Mouse (Mus musculus) kidney, adult 2 months (tissue): ENCODE results near the gene Lhfp. TPM values are rescaled to one million over a fixed set of nuclear protein-coding genes. Genes with fewer than 3 reads are reported as not detected.

Source experiments
- DNase-seq: peaks from one replicate; pipeline ENCODE4 v3.0.0; 2021
- H3K27ac ChIP-seq: fragments of 200-500 bp; 2 replicates; pipeline ENCODE4 v1.5.1; 2012; ENCODE audit warnings: low read depth, low read length, control low read depth, inconsistent platforms; ENCODE audit not compliant: insufficient read depth
- H3K27me3 ChIP-seq: fragments of 200-500 bp; replicated peaks from 2 replicates; pipeline ENCODE4 v1.6.1; 2012; ENCODE audit warnings: mild to moderate bottlenecking, moderate library complexity, low read length, inconsistent platforms; ENCODE audit not compliant: control insufficient read depth, insufficient read depth
- H3K36me3 ChIP-seq: fragments of 200-500 bp; 2 replicates; pipeline ENCODE4 v1.6.1; 2012; ENCODE audit warnings: mild to moderate bottlenecking, moderate library complexity, low read length, inconsistent platforms; ENCODE audit not compliant: control insufficient read depth, insufficient read depth
- H3K4me1 ChIP-seq: fragments of 200-500 bp; 2 replicates; pipeline ENCODE4 v1.6.1; 2011; ENCODE audit warnings: low read length; ENCODE audit not compliant: control insufficient read depth, insufficient read depth
- H3K4me3 ChIP-seq: fragments of 200-500 bp; 2 replicates; pipeline ENCODE4 v1.5.1; 2011; ENCODE audit warnings: mild to moderate bottlenecking, low read depth, low read length, control low read depth; ENCODE audit not compliant: insufficient read depth
- CTCF ChIP-seq: fragments of 200-500 bp; conservative IDR thresholded peaks from 2 replicates; pipeline ENCODE4 v1.5.1; 2011; ENCODE audit warnings: low read depth, mild to moderate bottlenecking, control low read depth, low read length, moderate library complexity, mixed read lengths; ENCODE audit not compliant: insufficient read depth, insufficient read length
- POLR2A ChIP-seq: fragments of 200-500 bp; IDR thresholded peaks from one replicate; pipeline ENCODE4 v1.6.1; 2011; ENCODE audit warnings: low read depth, low read length, control low read depth
- WGBS: fragments of 180-500 bp; shearing (Covaris S2); methylation state at CpG from one replicate; pipeline ENCODE4 v1.1.7; 2018; 5-methylcytosine and 5-hydroxymethylcytosine counted together
- polyA plus RNA-seq: library from polyadenylated mRNA; depleted of rRNA; stranded (reverse); fragments of >200 nt; gene quantifications from 2 replicates; pipeline ENCODE4 v1.2.3, GENCODE M21; 2012; rRNA removed

Gene Lhfp
- 43.7 and 47.7 TPM in 2 replicates for polyA plus RNA-seq

DNA sequence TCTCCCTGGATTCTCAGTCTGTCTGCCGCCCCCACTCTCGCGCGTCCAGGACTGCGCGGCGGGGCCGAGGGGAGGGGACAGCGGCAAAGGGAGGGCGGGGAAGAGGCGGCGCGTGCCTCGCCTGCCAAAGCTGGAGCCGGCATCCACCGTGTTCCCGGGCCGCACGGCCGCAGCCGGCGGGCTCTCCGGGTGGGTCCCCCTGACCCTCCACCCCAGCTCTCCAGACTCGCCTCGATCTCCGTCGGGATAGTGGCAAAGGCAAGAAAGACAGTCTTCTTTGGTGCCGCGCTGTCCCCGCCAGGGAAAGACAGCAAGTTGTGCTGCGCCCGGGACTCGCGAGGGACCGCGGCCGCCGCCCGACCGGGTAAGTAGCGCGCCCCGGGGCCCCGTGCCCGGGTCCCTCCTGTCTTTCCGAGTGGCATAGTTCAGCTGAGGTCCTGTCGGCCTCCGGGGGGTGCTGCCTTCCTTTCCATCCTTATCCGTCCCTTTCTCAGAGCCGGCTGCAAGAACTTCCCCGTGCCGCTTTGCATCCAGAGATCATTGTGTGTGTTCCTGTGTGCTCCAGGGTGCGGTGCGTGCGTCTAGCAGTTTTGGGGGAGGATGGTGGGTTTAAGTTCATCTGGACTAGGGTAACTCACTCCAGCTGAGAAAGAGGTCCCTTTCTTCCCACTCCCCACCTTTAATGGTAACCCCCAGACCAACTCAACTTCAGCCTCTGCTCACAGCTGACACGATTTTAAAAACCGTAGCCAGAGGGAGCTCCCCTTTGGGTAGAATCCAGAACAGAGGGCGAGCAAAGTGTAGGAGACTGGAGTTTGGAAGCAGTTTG, at the start of gene Lhfp:
TSS of gene Lhfp (plus strand) at position 118 of the 829 bp plus-strand sequence.
- Histone ChIP-seq H3K27me3 (no peaks in the 10 kb centered on the region), H3K36me3 (no peaks in the 10 kb centered on the region), H3K27ac (no peak within 1 kb of the TSS), H3K4me1 (no peaks in the 10 kb centered on the region), H3K4me3 (peak within 1 kb of the TSS; percentile 54)
- peak; percentile 52 for DNase-seq
- 1% methylated on average over 58 of the region's 58 CpGs for WGBS
- TF ChIP-seq POLR2A = no peak
- TF ChIP-seq CTCF = 0 out of 2 replicates have a peak, but pooled peaks have one; percentile 6

DNA sequence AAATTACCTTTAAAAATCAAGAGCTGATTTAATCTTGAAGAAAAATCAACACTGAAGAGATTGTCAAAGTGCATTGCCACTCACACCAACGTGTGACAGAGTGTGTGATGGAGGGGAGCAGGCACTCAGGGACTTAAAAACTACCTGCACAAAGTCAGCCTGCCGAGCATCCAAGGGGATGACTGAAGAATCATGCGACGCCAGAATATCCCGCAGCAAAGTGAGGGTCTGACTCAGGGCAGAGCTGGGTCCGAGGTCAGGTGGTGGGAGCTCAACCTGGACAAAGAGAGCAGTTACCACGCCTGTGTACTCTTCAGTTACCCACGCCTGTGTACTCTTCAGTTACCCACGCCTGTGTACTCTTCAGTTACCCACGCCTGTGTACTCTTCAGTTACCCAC, 48.0 kb upstream of the Lhfp start:
- TF ChIP-seq POLR2A (no peak), CTCF (no peak)
- H3K4me1 ChIP-seq = no peaks in the 10 kb centered on the region
- H3K27ac ChIP-seq = no peak overlapping the region
- H3K36me3 ChIP-seq = peaks cover 10% of the 10 kb centered on the region
- no peak for DNase-seq
- no peaks in the 10 kb centered on the region for H3K27me3 ChIP-seq
- WGBS = 92% methylated on average over 10 of the region's 10 CpGs
- no peak overlapping the region for H3K4me3 ChIP-seq

DNA sequence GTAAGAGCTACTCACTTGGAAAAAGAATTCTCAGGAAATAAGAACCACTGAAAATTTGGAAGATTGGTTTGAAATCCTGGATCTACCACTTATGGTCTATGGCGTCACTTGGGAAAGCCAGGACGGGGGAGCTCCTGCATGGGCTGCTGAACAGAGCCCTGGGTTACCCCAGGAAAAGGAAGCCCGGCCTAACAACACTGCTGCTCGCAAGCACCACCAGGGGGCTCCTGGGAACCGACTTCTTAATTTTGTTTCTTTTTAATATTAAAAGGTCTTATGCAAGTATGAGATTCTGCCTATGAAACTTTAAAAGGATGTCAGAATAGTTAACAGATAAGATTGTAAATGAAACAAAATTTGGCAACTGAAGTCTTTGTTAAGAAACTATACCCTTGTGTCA, 46.7 kb upstream of the Lhfp start:
- Histone ChIP-seq H3K4me1 (no peaks in the 10 kb centered on the region), H3K27ac (no peak overlapping the region), H3K27me3 (no peaks in the 10 kb centered on the region), H3K36me3 (peaks cover 8% of the 10 kb centered on the region), H3K4me3 (no peak overlapping the region)
- DNase-seq = no peak
- WGBS = 74% methylated on average over 5 of the region's 5 CpGs
- no peak for TF ChIP-seq CTCF
- no peak for TF ChIP-seq POLR2A

DNA sequence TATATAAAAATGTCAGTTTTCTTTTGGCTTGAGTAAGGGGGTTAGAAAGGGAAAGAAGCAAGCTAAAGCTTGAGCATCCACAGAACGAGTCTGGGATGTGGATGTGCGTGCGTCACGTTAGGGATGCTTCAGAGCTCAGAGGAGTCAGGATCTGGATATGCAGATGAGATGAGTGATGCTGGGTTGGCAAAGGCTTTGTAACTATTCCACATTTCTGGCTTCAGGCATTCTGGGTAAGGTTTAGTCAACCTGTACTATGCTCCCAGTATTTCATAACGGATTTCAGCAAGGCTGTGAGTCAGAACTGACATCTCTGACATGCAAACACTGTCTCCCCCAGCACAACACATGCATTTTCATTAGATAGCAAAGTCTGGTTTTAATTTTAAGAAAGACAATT, 44.7 kb upstream of the Lhfp start:
- H3K4me1 ChIP-seq = no peaks in the 10 kb centered on the region
- no peak for DNase-seq
- no peak overlapping the region for H3K27ac ChIP-seq
- H3K36me3 ChIP-seq = peaks cover 5% of the 10 kb centered on the region
- no peak for TF ChIP-seq POLR2A
- no peak for TF ChIP-seq CTCF
- WGBS = 94% methylated on average over 5 of the region's 5 CpGs
- no peak overlapping the region for H3K4me3 ChIP-seq
- no peaks in the 10 kb centered on the region for H3K27me3 ChIP-seq

DNA sequence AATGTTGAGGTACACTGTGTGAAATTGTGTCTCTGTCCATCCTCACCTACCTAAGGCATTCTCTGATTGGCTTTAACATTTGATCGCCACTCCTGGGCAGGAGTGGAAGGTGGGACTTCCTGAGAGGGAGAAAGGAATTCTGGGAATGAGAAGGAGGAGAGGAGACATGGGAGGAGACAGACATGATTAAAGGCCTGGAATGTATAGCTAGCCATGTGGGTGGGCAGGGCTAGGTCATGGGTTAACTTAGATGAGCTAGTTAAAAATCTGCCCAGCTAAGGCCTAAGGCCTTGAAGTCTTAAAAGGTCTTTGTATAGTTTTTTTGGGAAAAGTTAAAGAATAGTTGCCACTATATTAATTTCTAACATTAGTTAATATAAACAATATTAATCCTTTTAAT, 43.9 kb upstream of the Lhfp start:
- no peak overlapping the region for H3K27ac ChIP-seq

DNA sequence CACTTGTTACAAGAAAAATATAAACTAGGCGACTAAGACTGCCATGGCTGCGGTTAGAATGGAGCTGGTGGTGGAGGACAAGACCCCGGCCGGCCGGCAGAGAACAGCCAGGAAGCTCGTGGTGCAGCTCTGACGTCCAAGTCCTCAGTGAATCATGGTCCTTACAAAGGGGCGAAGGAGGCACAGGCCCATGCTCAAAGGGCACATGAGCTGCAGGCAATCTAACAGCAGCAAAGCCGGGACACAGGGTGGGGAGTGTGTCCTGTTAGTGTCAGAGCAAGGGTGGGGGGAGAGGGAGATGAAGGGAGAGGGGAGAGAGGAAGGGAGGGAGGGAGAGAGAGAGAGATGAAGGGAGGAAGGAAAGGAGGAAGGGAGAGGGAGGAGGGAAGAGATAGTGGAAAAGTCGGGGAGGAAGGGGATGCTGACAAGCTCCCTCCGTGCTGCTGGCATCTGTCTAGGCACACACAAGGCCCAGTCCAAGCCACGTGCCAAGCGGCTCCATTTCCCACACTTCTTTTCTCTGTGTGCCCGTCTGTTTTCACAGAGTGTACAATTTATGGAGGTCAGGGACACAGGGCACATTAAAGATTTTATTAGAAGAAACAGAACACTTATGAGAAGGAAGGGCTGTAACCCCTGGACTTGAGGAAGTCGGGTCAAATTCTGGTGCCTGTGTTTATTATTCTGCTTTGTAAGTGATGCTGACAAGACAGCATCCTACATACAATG, 42.1 kb upstream of the Lhfp start:
- no peaks in the 10 kb centered on the region for H3K27me3 ChIP-seq
- DNase-seq = peak; percentile 54
- 56% methylated on average over 15 of the region's 15 CpGs for WGBS
- no peaks in the 10 kb centered on the region for H3K4me1 ChIP-seq
- TF ChIP-seq POLR2A (no peak), CTCF (no peak)
- H3K4me3 ChIP-seq = no peak overlapping the region
- H3K27ac ChIP-seq = peak overlapping the region; percentile 30; the same call in 1 of the 2 replicates
- peaks cover 3% of the 10 kb centered on the region for H3K36me3 ChIP-seq

More for the DNA sequence above, 43.9 kb upstream of the Lhfp start:
- Histone ChIP-seq H3K27me3 (no peaks in the 10 kb centered on the region), H3K4me1 (no peaks in the 10 kb centered on the region), H3K36me3 (peaks cover 3% of the 10 kb centered on the region), H3K4me3 (no peak overlapping the region)
- no peak for DNase-seq
- no peak for TF ChIP-seq POLR2A
- TF ChIP-seq CTCF = no peak
- WGBS = 86% methylated on average over 1 of the region's 1 CpGs

DNA sequence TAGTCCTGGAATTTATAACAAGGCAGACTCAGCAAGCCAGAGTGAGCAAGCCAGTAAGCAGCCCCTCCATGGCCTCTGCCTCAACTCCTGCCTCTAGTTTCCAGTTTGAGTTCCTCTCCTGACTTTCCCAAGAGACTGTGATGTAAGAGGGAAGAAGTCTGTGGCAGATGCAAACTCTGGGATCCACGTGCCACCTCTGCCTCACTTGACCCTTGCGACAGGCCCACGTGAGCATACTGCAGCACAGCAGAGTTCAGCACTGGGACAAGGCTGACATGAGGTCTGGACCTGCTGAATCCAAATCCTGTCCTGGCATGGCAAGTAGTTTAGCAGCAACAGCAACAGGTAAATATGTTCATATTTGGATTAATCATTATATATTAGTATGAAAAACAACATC, 41.3 kb upstream of the Lhfp start:
- WGBS = 49% methylated on average over 3 of the region's 3 CpGs
- Histone ChIP-seq H3K4me3 (no peak overlapping the region), H3K4me1 (no peaks in the 10 kb centered on the region), H3K36me3 (peaks cover 3% of the 10 kb centered on the region), H3K27ac (no peak overlapping the region), H3K27me3 (no peaks in the 10 kb centered on the region)
- TF ChIP-seq POLR2A = no peak
- TF ChIP-seq CTCF = no peak
- peak; percentile 14 for DNase-seq

DNA sequence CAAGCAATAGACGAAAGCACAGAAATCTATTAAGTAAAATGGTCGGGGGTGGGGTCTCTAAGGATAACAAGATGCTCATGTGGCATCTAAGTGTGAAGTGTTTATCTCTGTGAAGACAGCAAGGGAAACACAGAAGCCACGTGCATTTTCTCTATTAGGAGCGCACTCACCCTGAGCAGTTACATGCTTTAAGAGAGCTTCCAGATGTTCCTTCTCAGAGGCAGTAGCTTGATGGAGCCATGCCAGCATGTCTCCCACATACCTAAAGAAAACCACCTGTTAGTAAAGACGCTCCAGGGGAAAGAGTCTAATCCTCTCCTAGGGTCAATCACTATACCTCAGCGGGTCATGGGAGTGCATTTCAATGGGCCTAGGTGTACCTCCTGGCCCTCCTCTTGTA, 39.3 kb upstream of the Lhfp start:
- no peak for DNase-seq
- Histone ChIP-seq H3K36me3 (peaks cover 3% of the 10 kb centered on the region), H3K4me3 (no peak overlapping the region), H3K4me1 (no peaks in the 10 kb centered on the region), H3K27me3 (no peaks in the 10 kb centered on the region), H3K27ac (no peak overlapping the region)
- TF ChIP-seq POLR2A = no peak
- TF ChIP-seq CTCF = no peak
- WGBS = 66% methylated on average over 6 of the region's 6 CpGs
